Mouse (Mus musculus) thymus, adult 2 months (tissue): Measurements from ENCODE around the gene Inca1.

Source experiments
- CTCF ChIP-seq: fragments of 200-500 bp; IDR thresholded peaks from 2 replicates; pipeline ENCODE4 v1.5.1; 2012; ENCODE audit warnings: mild to moderate bottlenecking, control low read depth, low read length, moderate library complexity, borderline replicate concordance; ENCODE audit not compliant: control insufficient read depth, poor library complexity, insufficient read depth; ENCODE audit errors: extremely low read depth
- POLR2A ChIP-seq: fragments of 200-500 bp; IDR thresholded peaks from 2 replicates; pipeline ENCODE4 v1.6.1; 2012; ENCODE audit warnings: mild to moderate bottlenecking, low read length, control low read depth, moderate library complexity; ENCODE audit not compliant: control insufficient read depth, poor library complexity, insufficient read depth; ENCODE audit errors: extremely low read depth

- TF ChIP-seq POLR2A (no peak), CTCF (no peak)
Observed at GRCm38 (mm10) chr11:70655571-70656455, 44.1 kb downstream of the Inca1 start.
